In genomic region chr2:114938416-114939147, GRCm38 (mm10) we compare ENCODE assay signal across 17 mouse cellular contexts.
A peak's percentile ranks its signal among the peaks of the same experiment; 100 is the strongest.
DNase-seq lines count a peak whose midpoint lies in the region; ATAC-seq and TF ChIP-seq lines count a peak whose summit lies in the region.
"Had no signal": no experiment of that assay in that cellular context is flagged by ENCODE, and none has a peak within 500 bp of the region (broad histone marks: within the 10 kb centered on the region; RNA-seq: fewer than 3 reads in every experiment).

No protein-coding gene starts in this region.

- TF ChIP-seq CTCF in lung, embryonic 14.5 days (IDR thresholded peaks at IDR 0.05; ENCODE audit: low read depth): peak; percentile 22

- WGBS in kidney, embryonic 15.5 days: 50% methylated on average over 7 of the region's 7 CpGs
- WGBS in lung, embryonic 14.5 days: 35% methylated on average over 7 of the region's 7 CpGs

- no peaks in the 10 kb centered on the region for H3K4me1 ChIP-seq in kidney, embryonic 15.5 days
- H3K4me1 ChIP-seq in lung, embryonic 14.5 days (ENCODE audit: insufficient read depth): no peaks in the 10 kb centered on the region
- H3K4me1 ChIP-seq: liver, embryonic 13.5 days; neural tube, embryonic 13.5 days had no signal

- H3K27me3 ChIP-seq in kidney, embryonic 15.5 days: no peaks in the 10 kb centered on the region
- no peaks in the 10 kb centered on the region for H3K27me3 ChIP-seq in lung, embryonic 14.5 days (ENCODE audit: insufficient read depth, low read length)
- H3K27me3 ChIP-seq: CH12.LX; liver, embryonic 13.5 days; neural tube, embryonic 13.5 days had no signal

- 0 out of 2 replicates have a peak overlapping the region, but pooled peaks have one; percentile 37 for H3K27ac ChIP-seq in kidney, embryonic 15.5 days
- peak overlapping the region; percentile 33; the same call in 1 of the 2 replicates for H3K27ac ChIP-seq in lung, embryonic 14.5 days (ENCODE audit: low read depth)
- H3K27ac ChIP-seq: limb, embryonic 10.5 days; liver, embryonic 13.5 days; neural tube, embryonic 13.5 days had no signal

- ATAC-seq in kidney, embryonic 15.5 days (replicated peaks; ENCODE audit: low FRiP score): no peak
- peak; percentile 70; the same call in 1 of the 2 replicates for ATAC-seq in lung, embryonic 14.5 days (ENCODE audit: insufficient read depth)
- ATAC-seq: inflammation-experienced regulatory T-cells, adult 6 months had no signal

- no peak overlapping the region for H3K9ac ChIP-seq in kidney, embryonic 15.5 days
- H3K9ac ChIP-seq in lung, embryonic 14.5 days: no peak overlapping the region
- H3K9ac ChIP-seq: liver, embryonic 13.5 days; neural tube, embryonic 13.5 days had no signal

- no peaks in the 10 kb centered on the region for H3K9me3 ChIP-seq in kidney, embryonic 15.5 days (replicated peaks)
- no peaks in the 10 kb centered on the region for H3K9me3 ChIP-seq in lung, embryonic 14.5 days (ENCODE audit: low read depth, low read length)
- H3K9me3 ChIP-seq: limb, embryonic 10.5 days; liver, embryonic 13.5 days; neural tube, embryonic 13.5 days had no signal

- peak; percentile 3 to 4 for DNase-seq in cerebellum, postnatal 10 days
- DNase-seq in cerebellum, adult 18-20 months: no peak
- DNase-seq in kidney, adult 8-10 months: no peak
- DNase-seq in lung, embryonic 14.5 days: peak; percentile 53
- DNase-seq in lung, postnatal 10 days: no peak
- DNase-seq in brain, adult 2 months (ENCODE audit: low read depth, low spot score): peak; percentile 22
- DNase-seq in spleen, postnatal 36 days (ENCODE audit: low spot score in 2 of 2): no peak
- DNase-seq: adrenal gland, postnatal 14 days; cerebellum, adult 9-11 months; liver, embryonic 13.5 days; lung, postnatal 4 days; thymus, postnatal 4 days had no signal

- no peak overlapping the region for H3K4me2 ChIP-seq in kidney, embryonic 15.5 days
- no peak overlapping the region for H3K4me2 ChIP-seq in lung, embryonic 14.5 days
- H3K4me2 ChIP-seq: liver, embryonic 13.5 days; neural tube, embryonic 13.5 days had no signal

- no peak overlapping the region for H3K4me3 ChIP-seq in kidney, embryonic 15.5 days (replicated peaks)
- no peak overlapping the region for H3K4me3 ChIP-seq in lung, embryonic 14.5 days (ENCODE audit: low read depth, low read length)
- H3K4me3 ChIP-seq: limb, embryonic 10.5 days; liver, embryonic 13.5 days; neural tube, embryonic 13.5 days had no signal

- H3K36me3 ChIP-seq in kidney, embryonic 15.5 days: no peaks in the 10 kb centered on the region
- no peaks in the 10 kb centered on the region for H3K36me3 ChIP-seq in lung, embryonic 14.5 days (ENCODE audit: insufficient read depth)
- H3K36me3 ChIP-seq: limb, embryonic 10.5 days; liver, embryonic 13.5 days; neural tube, embryonic 13.5 days had no signal

Comparison
In these comparisons a context has a peak if more than half of its experiments do, and no peak if none do; other contexts are left out.
1. DNase-seq: peak in cerebellum, postnatal 10 days (2 of 2), lung, embryonic 14.5 days (single experiment) and brain, adult 2 months (single experiment); none in cerebellum, adult 18-20 months (0 of 2), kidney, adult 8-10 months (0 of 2), lung, postnatal 10 days (single experiment) and spleen, postnatal 36 days (0 of 2).